Mouse (Mus musculus) midbrain, embryonic 12.5 days (tissue): ENCODE results near the gene Pim3. TPM values are rescaled to one million over a fixed set of nuclear protein-coding genes. Genes with fewer than 3 reads are reported as not detected.
A peak's percentile ranks its signal among the peaks of the same experiment; 100 is the strongest.

ENCODE experiments used
- ATAC-seq: fragments of 200-750 bp; cut with Nextera tagmentation; 2 replicates; pipeline ENCODE4 v1.8.0; 2017; ENCODE audit warnings: low read depth, moderate TSS enrichment, moderate library complexity; ENCODE audit not compliant: low FRiP score
- H3K27ac ChIP-seq: fragments of 300-500 bp; sonication (generic); replicated peaks from 2 replicates; pipeline ENCODE4 v1.5.1; 2016; ENCODE audit warnings: mild to moderate bottlenecking
- H3K27me3 ChIP-seq: fragments of 300-500 bp; sonication (generic); 2 replicates; pipeline ENCODE4 v1.6.1; 2016; ENCODE audit warnings: mild to moderate bottlenecking
- H3K36me3 ChIP-seq: fragments of 300-500 bp; sonication (generic); 2 replicates; pipeline ENCODE4 v1.6.1; 2016
- H3K4me1 ChIP-seq: fragments of 300-500 bp; sonication (generic); 2 replicates; pipeline ENCODE4 v1.6.1; 2016
- H3K4me2 ChIP-seq: fragments of 300-500 bp; sonication (generic); replicated peaks from 2 replicates; pipeline ENCODE4 v1.6.1; 2016; ENCODE audit warnings: mild to moderate bottlenecking, moderate library complexity
- H3K4me3 ChIP-seq: fragments of 300-500 bp; sonication (generic); 2 replicates; pipeline ENCODE4 v1.5.1; 2016; ENCODE audit warnings: mild to moderate bottlenecking
- H3K9ac ChIP-seq: fragments of 300-500 bp; sonication (generic); replicated peaks from 2 replicates; pipeline ENCODE4 v1.6.1; 2016; ENCODE audit warnings: mild to moderate bottlenecking, moderate library complexity
- H3K9me3 ChIP-seq: fragments of 300-500 bp; sonication (generic); 2 replicates; pipeline ENCODE4 v1.6.1; 2016; ENCODE audit warnings: mild to moderate bottlenecking
- WGBS: fragments of 180-500 bp; shearing (Covaris S2); methylation state at CpG from one replicate; pipeline ENCODE4 v1.1.7; 2016; 5-methylcytosine and 5-hydroxymethylcytosine counted together
- polyA plus RNA-seq: library from polyadenylated mRNA; unstranded; fragments of >200 nt; fragmentation: Nextera tagmentation; extraction: Ambion mirVana; gene quantifications from 2 replicates; pipeline ENCODE4 v1.2.1, GENCODE M21; 2016

The Pim3 gene
- polyA plus RNA-seq, 1 experiment from 2014 or later = 49.3 TPM

DNA sequence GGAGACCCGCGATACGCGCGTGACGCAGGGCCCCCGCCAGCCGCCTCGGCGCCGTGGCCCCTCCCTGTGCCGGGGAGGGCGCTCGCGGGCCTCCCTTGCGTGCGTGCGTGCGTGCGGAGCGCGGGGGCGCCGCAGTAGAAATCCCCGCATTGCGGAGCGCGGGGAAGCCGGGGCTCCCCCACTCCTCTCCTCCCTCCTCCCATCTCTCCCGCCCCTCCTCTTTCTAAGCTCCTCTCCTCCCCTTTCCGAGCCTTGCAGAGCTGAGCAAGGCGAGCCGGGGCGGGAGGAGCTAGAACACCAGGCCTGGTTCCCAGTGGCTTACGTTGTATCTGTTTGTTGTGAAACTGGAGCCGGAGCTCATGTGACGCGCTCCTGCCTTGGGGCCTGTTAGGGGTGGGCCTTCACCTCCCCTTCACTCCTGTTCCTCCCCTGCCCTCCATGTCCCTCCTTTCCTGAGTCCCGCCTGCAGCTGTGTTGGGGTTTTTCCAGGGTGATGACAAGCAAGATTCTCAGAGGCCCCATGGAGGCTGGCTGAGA, 1.8 kb downstream of the Pim3 start:
- H3K36me3 ChIP-seq = peaks cover 26% of the 10 kb centered on the region
- H3K9ac ChIP-seq = peak overlapping the region; percentile 89
- H3K9me3 ChIP-seq = no peaks in the 10 kb centered on the region
- H3K4me2 ChIP-seq = peak overlapping the region; percentile 96
- peaks cover 10% of the 10 kb centered on the region for H3K27me3 ChIP-seq
- peak; percentile 72 for ATAC-seq
- H3K4me1 ChIP-seq = peaks cover 28% of the 10 kb centered on the region
- WGBS = under 1% methylated on average over 22 of the region's 39 CpGs
- H3K4me3 ChIP-seq = peak overlapping the region; percentile 86
- H3K27ac ChIP-seq = peak overlapping the region; percentile 95

DNA sequence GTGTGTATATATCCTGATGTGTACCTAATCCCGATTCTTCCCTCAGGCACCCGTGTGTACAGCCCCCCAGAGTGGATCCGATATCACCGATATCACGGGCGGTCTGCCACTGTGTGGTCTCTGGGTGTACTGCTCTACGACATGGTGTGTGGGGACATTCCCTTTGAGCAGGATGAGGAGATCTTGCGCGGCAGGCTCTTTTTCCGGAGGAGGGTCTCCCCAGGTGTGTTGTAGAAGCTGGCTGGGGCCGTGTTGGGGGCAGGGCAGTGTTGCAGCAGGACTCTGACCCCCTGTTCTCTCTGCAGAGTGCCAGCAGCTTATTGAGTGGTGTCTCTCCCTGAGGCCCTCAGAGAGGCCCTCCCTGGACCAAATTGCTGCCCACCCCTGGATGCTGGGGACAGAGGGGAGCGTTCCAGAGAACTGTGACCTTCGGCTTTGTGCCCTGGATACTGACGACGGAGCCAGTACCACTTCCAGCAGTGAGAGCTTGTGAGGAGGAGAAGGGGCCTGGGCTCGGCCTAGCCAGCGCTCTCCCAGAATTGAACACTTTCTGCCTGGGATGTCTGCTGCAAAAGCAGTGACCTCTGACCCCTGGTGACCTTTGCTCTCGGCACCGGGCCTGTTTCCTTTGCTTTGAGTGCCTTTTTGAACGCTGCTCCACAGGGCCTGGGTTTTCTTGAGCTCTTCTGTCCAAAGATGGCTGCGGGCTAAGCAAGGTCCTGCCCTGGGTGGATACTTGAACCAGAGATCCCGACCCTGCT, 2.5 kb downstream of the Pim3 start:
- no peaks in the 10 kb centered on the region for H3K9me3 ChIP-seq
- H3K27me3 ChIP-seq = peaks cover 10% of the 10 kb centered on the region
- ATAC-seq = peak; percentile 11
- peaks cover 26% of the 10 kb centered on the region for H3K36me3 ChIP-seq
- 49% methylated on average over 22 of the region's 22 CpGs for WGBS
- H3K4me1 ChIP-seq = peaks cover 28% of the 10 kb centered on the region
- H3K27ac ChIP-seq = peak overlapping the region; percentile 95
- peak overlapping the region; percentile 89 for H3K9ac ChIP-seq
- H3K4me3 ChIP-seq = peak overlapping the region; percentile 86
- H3K4me2 ChIP-seq = peak overlapping the region; percentile 96

DNA sequence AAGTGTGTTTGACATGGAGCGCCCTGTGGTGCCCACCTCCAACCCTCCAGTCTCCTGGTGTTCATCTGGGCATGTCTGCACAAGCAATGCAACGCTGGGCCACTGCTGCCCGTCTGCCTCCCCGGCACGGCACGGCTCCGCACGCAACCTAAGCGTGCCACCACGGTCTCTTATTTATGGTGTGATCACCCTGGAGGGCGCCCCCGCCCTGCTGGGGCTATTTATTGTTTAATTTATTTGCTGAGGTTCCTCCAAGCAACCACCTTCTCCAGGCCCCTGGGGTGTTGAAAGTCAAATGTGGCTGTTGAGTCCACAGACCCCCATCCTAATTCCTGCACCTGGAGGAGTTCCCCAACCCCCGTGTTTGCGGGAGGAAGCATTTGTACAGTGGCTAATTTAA, 3.1 kb downstream of the Pim3 start:
- H3K9ac ChIP-seq = no peak overlapping the region
- H3K4me1 ChIP-seq = peaks cover 28% of the 10 kb centered on the region
- WGBS = 93% methylated on average over 14 of the region's 14 CpGs
- H3K4me3 ChIP-seq = peak overlapping the region; percentile 86; the same call in 1 of the 2 replicates
- peak overlapping the region; percentile 96; the same call in 1 of the 2 replicates for H3K4me2 ChIP-seq
- H3K27ac ChIP-seq = no peak overlapping the region
- H3K36me3 ChIP-seq = peaks cover 26% of the 10 kb centered on the region
- no peaks in the 10 kb centered on the region for H3K9me3 ChIP-seq
- no peak for ATAC-seq
- H3K27me3 ChIP-seq = peaks cover 10% of the 10 kb centered on the region

DNA sequence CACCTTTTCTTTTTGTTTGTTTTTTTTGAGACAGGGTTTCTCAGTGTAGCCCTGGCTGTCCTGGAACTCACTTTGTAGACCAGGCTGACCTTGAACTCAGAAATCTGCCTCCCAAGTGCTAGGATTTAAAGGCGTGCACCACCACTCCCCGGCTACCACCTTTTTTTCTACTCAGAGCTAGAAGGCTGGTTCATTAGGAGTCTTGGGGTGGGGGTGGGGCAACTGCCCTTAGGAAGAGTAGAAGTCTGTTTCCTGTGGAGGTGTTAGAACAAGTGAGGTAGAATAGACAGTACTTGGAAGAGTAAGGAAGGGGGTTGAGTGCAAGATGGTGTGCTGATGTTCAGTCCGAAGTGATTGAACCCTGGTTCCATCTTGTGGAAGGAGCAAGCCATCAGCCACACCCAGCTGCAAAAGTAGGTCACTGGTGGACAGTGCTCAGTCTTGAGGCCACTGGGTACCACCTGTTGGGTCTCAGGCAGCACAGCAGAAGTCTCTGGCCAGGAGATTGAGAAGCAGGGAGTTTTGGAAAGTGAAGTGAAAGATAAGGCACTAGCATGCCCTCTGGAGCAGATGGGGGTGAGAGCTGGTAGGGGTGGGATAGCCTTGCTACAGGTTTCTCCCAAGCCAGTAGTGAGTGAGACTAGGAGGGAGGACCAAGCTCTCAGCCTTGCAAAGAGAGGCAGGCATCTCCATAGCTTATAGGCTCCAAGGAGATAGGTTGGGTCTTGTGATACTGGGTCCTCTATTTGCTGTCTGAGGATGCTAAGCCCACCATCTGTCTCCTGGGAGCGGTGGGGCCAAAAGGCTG, 4.1 kb downstream of the Pim3 start:
- Histone ChIP-seq H3K36me3 (peaks cover 26% of the 10 kb centered on the region), H3K4me3 (no peak overlapping the region), H3K27ac (no peak overlapping the region), H3K4me1 (peaks cover 28% of the 10 kb centered on the region), H3K9ac (no peak overlapping the region), H3K27me3 (peaks cover 2% of the 10 kb centered on the region; the same call in 1 of the 2 replicates), H3K4me2 (no peak overlapping the region), H3K9me3 (no peaks in the 10 kb centered on the region)
- WGBS = 92% methylated on average over 4 of the region's 4 CpGs
- ATAC-seq = no peak

GRCm38 (mm10) chr15:88866934-88867356, 5.0 kb downstream of the Pim3 start:
- Histone ChIP-seq H3K4me3 (no peak overlapping the region), H3K27me3 (no peaks in the 10 kb centered on the region), H3K27ac (no peak overlapping the region), H3K36me3 (peaks cover 26% of the 10 kb centered on the region), H3K4me1 (peaks cover 22% of the 10 kb centered on the region), H3K9ac (no peak overlapping the region), H3K4me2 (no peak overlapping the region), H3K9me3 (no peaks in the 10 kb centered on the region)
- 61% methylated on average over 7 of the region's 7 CpGs for WGBS
- no peak for ATAC-seq

DNA sequence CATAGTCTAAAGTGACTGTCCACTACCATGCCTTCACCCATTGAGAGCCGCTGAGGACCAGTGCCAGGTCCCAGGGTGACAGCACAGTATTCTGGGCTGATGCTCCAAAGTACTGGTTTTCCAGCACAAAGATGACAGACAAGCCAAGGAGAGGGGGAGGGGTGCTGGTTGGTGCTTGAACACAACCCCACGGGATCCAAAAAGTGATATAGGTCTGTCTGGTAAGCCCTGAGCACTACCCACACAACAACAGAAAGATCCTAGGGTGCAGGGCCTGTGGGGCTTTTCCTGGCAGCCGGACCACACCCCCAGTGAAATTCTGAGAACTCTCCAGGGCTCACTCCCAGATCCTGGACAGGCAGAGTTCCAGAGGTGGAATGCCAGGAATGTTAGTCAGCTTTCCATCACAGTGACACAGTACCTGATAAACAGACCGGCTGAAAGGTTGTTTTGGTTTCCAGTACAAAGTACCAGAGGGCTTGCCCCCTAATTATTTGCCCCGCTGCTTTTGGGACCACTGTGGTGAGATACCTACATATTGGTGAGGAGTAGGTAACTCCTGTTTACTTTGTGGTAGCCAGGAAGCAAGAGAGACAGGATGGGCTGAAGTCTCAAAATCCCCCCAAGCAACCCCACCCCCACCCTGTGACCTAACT, 5.5 kb downstream of the Pim3 start:
- Histone ChIP-seq H3K9me3 (no peaks in the 10 kb centered on the region), H3K27me3 (no peaks in the 10 kb centered on the region), H3K4me2 (no peak overlapping the region), H3K4me3 (no peak overlapping the region), H3K4me1 (peaks cover 22% of the 10 kb centered on the region), H3K9ac (no peak overlapping the region), H3K27ac (no peak overlapping the region), H3K36me3 (peaks cover 26% of the 10 kb centered on the region)
- WGBS = 45% methylated on average over 5 of the region's 5 CpGs
- ATAC-seq = no peak

GRCm38 (mm10) chr15:88868024-88868742, 6.2 kb downstream of the Pim3 start:
- no peak overlapping the region for H3K9ac ChIP-seq
- 90% methylated on average over 6 of the region's 6 CpGs for WGBS
- no peaks in the 10 kb centered on the region for H3K9me3 ChIP-seq
- no peaks in the 10 kb centered on the region for H3K27me3 ChIP-seq
- H3K36me3 ChIP-seq = peaks cover 26% of the 10 kb centered on the region
- no peak overlapping the region for H3K27ac ChIP-seq
- H3K4me1 ChIP-seq = peaks cover 17% of the 10 kb centered on the region
- H3K4me3 ChIP-seq = no peak overlapping the region
- ATAC-seq = no peak
- no peak overlapping the region for H3K4me2 ChIP-seq

- H3K36me3 ChIP-seq = peaks cover 12% of the 10 kb centered on the region; the same call in 1 of the 2 replicates
- no peak overlapping the region for H3K4me3 ChIP-seq
- WGBS = 82% methylated on average over 5 of the region's 5 CpGs
- no peaks in the 10 kb centered on the region for H3K4me1 ChIP-seq
- H3K9me3 ChIP-seq = no peaks in the 10 kb centered on the region
- H3K9ac ChIP-seq = no peak overlapping the region
- H3K4me2 ChIP-seq = no peak overlapping the region
- H3K27me3 ChIP-seq = peaks cover 15% of the 10 kb centered on the region
- no peak overlapping the region for H3K27ac ChIP-seq
- no peak for ATAC-seq
These were observed 8.6 kb downstream of the Pim3 start for GRCm38 (mm10) chr15:88870418-88871185.

DNA sequence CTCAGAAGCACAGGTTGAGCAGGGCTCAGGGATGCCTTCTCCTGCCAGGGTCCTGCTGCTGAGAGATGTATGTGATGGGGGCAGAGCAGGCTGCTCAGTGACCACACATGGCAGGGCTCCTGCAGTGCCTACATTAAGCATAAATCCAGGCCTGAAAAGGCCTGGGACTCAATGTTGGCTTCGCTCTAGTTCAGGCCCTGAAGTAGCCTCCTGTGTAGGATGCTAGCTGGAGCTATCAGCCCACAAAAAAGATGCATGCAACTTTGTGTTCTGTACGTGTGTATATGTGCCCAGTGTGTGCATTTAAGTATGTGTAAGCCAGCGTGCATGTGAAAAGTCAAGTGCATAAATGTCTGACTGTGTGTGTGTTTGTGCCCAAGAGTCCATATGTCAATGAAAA, 12.1 kb downstream of the Pim3 start:
- Histone ChIP-seq H3K9me3 (no peaks in the 10 kb centered on the region), H3K27ac (no peak overlapping the region), H3K4me2 (no peak overlapping the region), H3K4me3 (no peak overlapping the region), H3K4me1 (0 out of 2 replicates have a peak, but pooled peaks cover 4% of the 10 kb centered on the region), H3K27me3 (peaks cover 22% of the 10 kb centered on the region), H3K36me3 (no peaks in the 10 kb centered on the region), H3K9ac (no peak overlapping the region)
- WGBS = 84% methylated on average over 3 of the region's 3 CpGs
- no peak for ATAC-seq

DNA sequence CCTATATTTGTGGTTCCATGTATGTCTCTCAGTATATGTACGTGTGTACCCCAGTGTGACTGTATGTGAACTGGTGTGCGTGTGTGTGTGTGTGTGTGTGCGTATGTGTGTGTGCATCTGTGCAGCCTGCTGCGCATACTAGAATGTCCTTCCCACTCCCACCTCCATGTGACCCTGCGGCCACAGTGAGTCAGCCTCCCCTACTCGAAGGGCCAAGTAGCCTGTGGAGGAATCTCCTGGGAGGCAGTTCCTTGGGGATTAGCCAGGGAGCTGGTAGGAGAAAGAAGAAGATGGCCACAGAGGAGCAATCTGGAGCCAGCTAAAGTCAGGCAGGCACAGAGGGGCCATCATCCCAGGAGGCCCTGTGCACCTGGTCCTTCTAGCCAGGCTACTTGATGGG, 12.5 kb downstream of the Pim3 start:
- ATAC-seq = no peak
- Histone ChIP-seq H3K27me3 (peaks cover 22% of the 10 kb centered on the region), H3K27ac (no peak overlapping the region), H3K4me3 (no peak overlapping the region), H3K9me3 (no peaks in the 10 kb centered on the region), H3K9ac (no peak overlapping the region), H3K4me2 (no peak overlapping the region), H3K4me1 (0 out of 2 replicates have a peak, but pooled peaks cover 4% of the 10 kb centered on the region), H3K36me3 (no peaks in the 10 kb centered on the region)
- WGBS = 90% methylated on average over 6 of the region's 6 CpGs
